Mouse (Mus musculus) MEL (cell line): Measurements from ENCODE around the gene Rpl5.
"Not testable (repeated sequence)": the region's sequence is repeated elsewhere in the genome, so short reads cannot be mapped to it uniquely, and the experiment has no call there.

ENCODE experiments used
- BHLHE40 ChIP-seq: IDR thresholded peaks from 2 replicates; pipeline ENCODE4 v1.6.1; 2012; ENCODE audit warnings: low read depth, mild to moderate bottlenecking, inconsistent platforms, low read length, improper control_type of control experiment, borderline replicate concordance
- EP300 ChIP-seq, 2 experiments: IDR thresholded peaks; 2 replicates each; pipeline ENCODE4 v1.6.1; 2011; ENCODE audit warnings: improper control_type of control experiment in 2 of 2, low read length in 2 of 2, low read depth in 1 of 2, mild to moderate bottlenecking in 1 of 2
- GABPA ChIP-seq: IDR thresholded peaks from 2 replicates; pipeline ENCODE4 v1.6.1; 2012; ENCODE audit warnings: low read depth, mild to moderate bottlenecking, inconsistent platforms, low read length, improper control_type of control experiment, moderate library complexity
- MYB ChIP-seq: IDR thresholded peaks from 2 replicates; pipeline ENCODE4 v1.6.1; 2011; ENCODE audit warnings: mild to moderate bottlenecking, low read depth, low read length, improper control_type of control experiment
- POLR2A ChIP-seq, 2 experiments: IDR thresholded peaks; 2 replicates each; pipeline ENCODE4 v1.6.1; 2011 to 2012; ENCODE audit warnings: low read length in 2 of 2, mild to moderate bottlenecking in 2 of 2, control low read depth in 1 of 2, improper control_type of control experiment in 1 of 2, low read depth in 1 of 2, moderate library complexity in 1 of 2; ENCODE audit not compliant: control insufficient read depth in 1 of 2, insufficient read depth in 1 of 2, poor library complexity in 1 of 2

DNA sequence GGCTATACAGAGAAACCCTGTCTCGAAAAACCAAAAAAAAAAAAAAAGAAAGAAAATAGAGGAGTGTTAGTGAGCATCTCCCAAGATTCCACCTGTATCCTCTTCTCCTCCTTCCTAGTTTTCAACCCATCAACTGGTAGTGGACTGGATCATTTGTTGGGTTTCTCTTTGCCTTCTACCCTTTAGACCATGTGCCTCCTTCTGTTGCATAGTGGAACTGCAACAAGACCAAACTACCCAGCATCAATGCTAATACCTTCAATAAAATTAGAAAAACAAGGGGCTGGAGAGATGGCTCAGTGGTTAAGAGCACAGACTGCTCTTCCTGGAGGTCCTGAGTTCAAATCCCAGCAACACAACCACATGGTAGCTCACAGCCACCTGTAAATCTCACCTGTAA is 8.8 kb upstream of the Rpl5 start:
- not testable (repeated sequence) for TF ChIP-seq EP300 (IDR thresholded peaks at IDR 0.05; ENCODE audit: low read depth in 1 of 2, low read length in 2 of 2); POLR2A (IDR thresholded peaks at IDR 0.05; ENCODE audit: control insufficient read depth in 1 of 2, insufficient read depth in 1 of 2, low read depth in 1 of 2, low read length in 2 of 2, poor library complexity in 1 of 2); MYB; GABPA; BHLHE40
